Mouse (Mus musculus) heart, postnatal 0 days (tissue): Measurements from ENCODE around the gene Map7d3.

Experiments used
- CTCF ChIP-seq: IDR thresholded peaks from 2 replicates; pipeline ENCODE4 v1.5.1; 2016; ENCODE audit warnings: antibody characterized with exemption, control low read depth, low read depth
- EP300 ChIP-seq: IDR thresholded peaks from 2 replicates; pipeline ENCODE4 v1.6.1; 2016; ENCODE audit warnings: antibody characterized with exemption, low read depth

DNA sequence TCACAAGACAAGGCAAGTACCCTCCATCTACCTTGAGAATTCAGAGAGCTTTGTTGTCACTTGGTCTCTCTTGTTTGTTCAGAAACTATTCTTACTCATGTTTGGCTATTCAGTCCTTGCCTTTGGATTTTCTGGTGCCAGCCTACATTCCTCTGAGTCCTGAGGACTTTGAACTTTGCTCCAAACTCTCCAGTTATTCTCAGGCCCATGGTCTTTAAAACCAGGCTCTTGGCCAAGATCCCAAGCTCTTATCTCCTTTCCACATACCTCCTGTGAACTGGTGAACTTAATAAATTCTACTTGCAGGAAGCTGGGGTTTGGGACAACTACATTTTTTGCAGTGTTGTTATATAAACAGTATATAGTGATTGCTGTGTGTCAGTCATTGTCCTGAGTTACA lies 52.3 kb downstream of the Map7d3 start:
- TF ChIP-seq CTCF (no peak), EP300 (no peak)
